Mouse (Mus musculus) heart, adult 2 months (tissue): ENCODE measurements around the gene Cdyl. TPM values are rescaled to one million over a fixed set of nuclear protein-coding genes. Genes with fewer than 3 reads are reported as not detected.

Source experiments
- DNase-seq, 2 experiments: peaks; one replicate each; pipeline ENCODE4 v3.0.0; 2021
- H3K27ac ChIP-seq: fragments of 200-600 bp; 2 replicates; pipeline ENCODE4 v1.8.1; 2022
- H3K27me3 ChIP-seq: fragments of 200-500 bp; 2 replicates; pipeline ENCODE4 v1.6.1; 2012; ENCODE audit warnings: mild to moderate bottlenecking, low read length, inconsistent platforms, mixed read lengths; ENCODE audit not compliant: control insufficient read depth, insufficient read depth
- H3K36me3 ChIP-seq: fragments of 200-500 bp; 2 replicates; pipeline ENCODE4 v1.6.1; 2012; ENCODE audit warnings: low read length, inconsistent platforms; ENCODE audit not compliant: control insufficient read depth, insufficient read depth
- H3K4me1 ChIP-seq: fragments of 200-500 bp; 2 replicates; pipeline ENCODE4 v1.6.1; 2011; ENCODE audit warnings: low read length; ENCODE audit not compliant: control insufficient read depth, insufficient read depth
- H3K4me3 ChIP-seq: fragments of 200-600 bp; 2 replicates; pipeline ENCODE4 v1.8.1; 2022
- H3K79me2 ChIP-seq: fragments of 200-500 bp; replicated peaks from 2 replicates; pipeline ENCODE4 v1.6.1; 2012; ENCODE audit warnings: mild to moderate bottlenecking, inconsistent platforms, low read length, moderate library complexity, mixed read lengths; ENCODE audit not compliant: control insufficient read depth, insufficient read depth
- H3K9ac ChIP-seq: fragments of 200-500 bp; 2 replicates; pipeline ENCODE4 v1.6.1; 2012; ENCODE audit warnings: low read depth, mild to moderate bottlenecking, control low read depth, inconsistent platforms, low read length, mixed read lengths
- CTCF ChIP-seq: fragments of 200-600 bp; IDR thresholded peaks from 2 replicates; pipeline ENCODE4 v1.8.1; 2022; ENCODE audit warnings: antibody characterized with exemption, mild to moderate bottlenecking, moderate library complexity
- EP300 ChIP-seq: fragments of 200-500 bp; IDR thresholded peaks from 2 replicates; pipeline ENCODE4 v1.6.1; 2011; ENCODE audit warnings: low read depth, low read length, control low read depth; ENCODE audit not compliant: insufficient read depth
- POLR2A ChIP-seq: fragments of 200-500 bp; IDR thresholded peaks from 2 replicates; pipeline ENCODE4 v1.6.1; 2011; ENCODE audit warnings: mild to moderate bottlenecking, low read depth, low read length, control low read depth; ENCODE audit not compliant: insufficient read depth
- WGBS: fragments of 180-500 bp; shearing (Covaris S2); methylation state at CpG from one replicate; pipeline ENCODE4 v1.1.7; 2018; 5-methylcytosine and 5-hydroxymethylcytosine counted together
- intact Hi-C: fragments of 180-260 bp; cut with DNase I; formaldehyde crosslinking; loops from one replicate; pipeline ENCODE4 v1.15.1; 2025
- polyA plus RNA-seq: library from polyadenylated mRNA; depleted of rRNA; stranded (reverse); fragments of >200 nt; gene quantifications from 2 replicates; pipeline ENCODE4 v1.2.3, GENCODE M21; 2012
- total RNA-seq, 2 experiments: library from RNA; stranded (reverse); gene quantifications; 2 replicates each; pipeline ENCODE4 v1.2.3; 2021

Gene Cdyl
- total and polyA plus RNA-seq, 3 experiments, result 3.1 to 11.2 (median 8.4) TPM

DNA sequence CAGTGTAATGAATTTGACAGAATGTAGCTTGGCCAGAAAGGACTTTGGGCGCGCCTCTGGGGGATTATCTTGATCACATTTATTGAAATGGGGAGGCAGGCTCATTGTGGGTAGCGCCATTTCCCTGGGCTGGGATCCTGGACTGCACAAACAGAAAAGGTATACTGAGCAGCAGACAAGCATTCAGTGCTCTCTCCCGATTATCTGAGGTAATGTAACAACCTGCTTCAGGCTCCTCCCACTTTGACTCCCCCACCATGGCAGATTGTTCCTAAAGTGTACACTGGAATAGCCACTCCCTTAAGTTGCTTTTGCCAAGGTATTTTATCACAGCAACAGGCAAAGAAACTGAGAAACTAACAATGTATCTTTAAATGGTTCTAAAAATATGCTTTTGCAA is 58.0 kb downstream of the Cdyl start:
- Histone ChIP-seq H3K4me3 (no peak overlapping the region), H3K79me2 (no peaks in the 10 kb centered on the region), H3K36me3 (no peaks in the 10 kb centered on the region), H3K27ac (no peak overlapping the region), H3K27me3 (no peaks in the 10 kb centered on the region), H3K4me1 (no peaks in the 10 kb centered on the region), H3K9ac (no peak overlapping the region)
- TF ChIP-seq EP300, result no peak
- no peak for TF ChIP-seq CTCF
- TF ChIP-seq POLR2A, result no peak
- intact Hi-C loops, result no loop called here
- 85% methylated on average over 4 of the region's 4 CpGs for WGBS
- DNase-seq, result no peak

- WGBS, result 77% methylated on average over 6 of the region's 6 CpGs
Measured at GRCm38 (mm10) chr13:35719581-35719980, 59.9 kb downstream of the Cdyl start.

GRCm38 (mm10) chr13:35723073-35723472 is 63.4 kb downstream of the Cdyl start:
- no peaks in the 10 kb centered on the region for H3K79me2 ChIP-seq
- intact Hi-C loops, result no loop called here

More at GRCm38 (mm10) chr13:35719581-35719980, 59.9 kb downstream of the Cdyl start:
- no peak overlapping the region for H3K4me3 ChIP-seq
- H3K4me1 ChIP-seq, result no peaks in the 10 kb centered on the region
- no peak for TF ChIP-seq CTCF
- no peak for TF ChIP-seq POLR2A
- no peak for TF ChIP-seq EP300
- H3K36me3 ChIP-seq, result no peaks in the 10 kb centered on the region
- intact Hi-C loops, result no loop called here
- H3K9ac ChIP-seq, result no peak overlapping the region
- H3K79me2 ChIP-seq, result no peaks in the 10 kb centered on the region
- DNase-seq, result no peak
- H3K27ac ChIP-seq, result no peak overlapping the region
- H3K27me3 ChIP-seq, result no peaks in the 10 kb centered on the region

DNA sequence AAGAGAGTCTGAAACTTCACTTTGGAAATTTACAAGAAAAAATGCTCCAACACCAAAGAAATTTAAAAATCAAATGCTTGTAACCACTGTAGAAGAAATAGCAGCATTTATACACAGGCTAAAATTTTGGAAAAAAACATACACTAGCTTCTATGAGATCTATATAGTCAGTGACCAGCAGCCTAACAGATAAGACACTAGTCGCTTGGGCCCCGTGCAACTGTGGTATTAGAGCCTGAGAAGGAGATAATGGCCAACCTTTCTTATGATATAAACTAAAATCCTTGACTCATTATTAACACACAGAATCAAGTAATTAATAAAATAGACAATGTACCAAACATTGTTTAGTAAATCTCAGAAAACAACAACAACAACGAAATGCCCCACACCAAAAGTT is 66.4 kb downstream of the Cdyl start:
- H3K4me1 ChIP-seq, result no peaks in the 10 kb centered on the region
- no peak overlapping the region for H3K4me3 ChIP-seq
- no peaks in the 10 kb centered on the region for H3K79me2 ChIP-seq
- no peak overlapping the region for H3K9ac ChIP-seq
- 89% methylated on average over 3 of the region's 3 CpGs for WGBS
- no peaks in the 10 kb centered on the region for H3K27me3 ChIP-seq
- intact Hi-C loops, result no loop called here
- TF ChIP-seq POLR2A, result no peak
- no peak for TF ChIP-seq EP300
- no peak for TF ChIP-seq CTCF
- H3K36me3 ChIP-seq, result no peaks in the 10 kb centered on the region
- no peak for DNase-seq
- H3K27ac ChIP-seq, result no peak overlapping the region

More at GRCm38 (mm10) chr13:35723073-35723472, 63.4 kb downstream of the Cdyl start:
- Histone ChIP-seq H3K27me3 (no peaks in the 10 kb centered on the region), H3K4me1 (no peaks in the 10 kb centered on the region), H3K9ac (no peak overlapping the region), H3K27ac (no peak overlapping the region), H3K4me3 (no peak overlapping the region), H3K36me3 (no peaks in the 10 kb centered on the region)
- DNase-seq, result no peak
- 71% methylated on average over 1 of the region's 1 CpGs for WGBS
- TF ChIP-seq CTCF, result no peak
- no peak for TF ChIP-seq POLR2A
- TF ChIP-seq EP300, result no peak

DNA sequence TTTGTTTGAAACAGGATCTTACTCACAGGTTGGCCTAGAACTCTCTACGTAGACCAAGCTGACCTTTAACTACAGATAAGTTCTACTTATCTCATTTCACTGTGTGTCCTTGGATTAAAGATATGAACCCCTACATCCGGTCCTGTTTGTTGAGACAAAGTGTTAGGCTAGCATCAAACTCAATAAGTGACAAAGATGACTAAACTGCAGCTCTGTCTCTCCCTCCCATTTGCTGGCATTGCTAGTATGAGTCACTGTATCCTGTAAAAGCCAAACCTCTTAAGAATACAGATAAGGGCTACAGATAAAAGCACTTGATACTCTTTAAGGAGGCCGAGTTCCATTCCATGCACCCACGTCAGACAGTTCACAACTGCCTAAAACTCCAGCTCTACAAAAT is 72.5 kb downstream of the Cdyl start:
- Histone ChIP-seq H3K36me3 (no peaks in the 10 kb centered on the region), H3K27ac (no peak overlapping the region), H3K4me1 (no peaks in the 10 kb centered on the region), H3K27me3 (no peaks in the 10 kb centered on the region), H3K9ac (no peak overlapping the region), H3K4me3 (no peak overlapping the region), H3K79me2 (no peaks in the 10 kb centered on the region)
- intact Hi-C loops, result no loop called here
- TF ChIP-seq CTCF (no peak), POLR2A (no peak), EP300 (no peak)
- no peak for DNase-seq
- WGBS, result 48% methylated on average over 4 of the region's 4 CpGs

DNA sequence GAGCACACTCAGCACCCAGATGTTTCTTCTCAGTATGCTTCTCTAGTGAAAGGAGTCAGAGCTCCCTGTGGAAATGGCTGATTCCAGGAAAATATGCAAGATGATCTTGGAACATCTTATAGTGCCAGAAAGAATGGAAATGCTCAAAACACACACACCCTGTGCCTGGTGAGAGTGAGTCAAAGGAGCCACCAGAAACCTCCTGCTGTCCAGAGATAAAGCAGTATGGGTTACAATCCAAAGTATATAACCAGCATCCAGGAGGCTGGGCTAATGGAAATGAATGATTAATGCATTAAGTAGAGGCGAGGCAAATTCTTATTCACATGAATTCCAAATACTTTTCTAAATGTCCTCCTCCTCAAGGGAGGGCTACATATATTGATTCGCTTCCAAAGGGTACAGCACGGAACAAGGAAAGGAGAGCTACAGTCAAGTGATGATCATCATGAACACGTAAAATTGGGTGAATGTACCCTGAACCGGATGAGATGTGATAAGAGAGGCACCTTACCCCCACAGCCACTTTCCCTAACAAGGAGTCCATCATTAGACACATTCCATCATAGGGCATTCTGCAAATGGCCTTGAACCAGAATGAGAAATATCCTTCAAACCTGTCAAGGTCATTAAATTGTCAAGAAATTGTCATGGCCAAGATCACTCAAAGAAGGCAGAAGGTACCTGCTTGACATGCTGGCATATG is 73.4 kb downstream of the Cdyl start:
- Histone ChIP-seq H3K4me3 (no peak overlapping the region), H3K27ac (no peak overlapping the region), H3K9ac (no peak overlapping the region), H3K79me2 (no peaks in the 10 kb centered on the region), H3K4me1 (no peaks in the 10 kb centered on the region), H3K27me3 (no peaks in the 10 kb centered on the region), H3K36me3 (no peaks in the 10 kb centered on the region)
- WGBS, result 89% methylated on average over 5 of the region's 5 CpGs
- intact Hi-C loops, result no loop called here
- no peak for TF ChIP-seq POLR2A
- TF ChIP-seq EP300, result no peak
- TF ChIP-seq CTCF, result no peak
- DNase-seq, result no peak
